Mouse (Mus musculus) MEL (cell line): ENCODE results near the gene Atxn7.

Experiments used
- EP300 ChIP-seq, 2 experiments: IDR thresholded peaks; 2 replicates each; pipeline ENCODE4 v1.6.1; 2011; ENCODE audit warnings: improper control_type of control experiment in 2 of 2, low read length in 2 of 2, low read depth in 1 of 2, mild to moderate bottlenecking in 1 of 2
- GATA1 ChIP-seq: IDR thresholded peaks from 2 replicates; pipeline ENCODE4 v1.6.1; 2011; ENCODE audit warnings: low read depth, low read length, improper control_type of control experiment
- HCFC1 ChIP-seq: IDR thresholded peaks from 2 replicates; pipeline ENCODE4 v1.6.1; 2012; ENCODE audit warnings: low read depth, mild to moderate bottlenecking, inconsistent platforms, low read length, improper control_type of control experiment, moderate library complexity
- MAX ChIP-seq: IDR thresholded peaks from 2 replicates; pipeline ENCODE4 v1.6.1; 2011; ENCODE audit warnings: low read length, improper control_type of control experiment
- MXI1 ChIP-seq: IDR thresholded peaks from 2 replicates; pipeline ENCODE4 v1.6.1; 2011; ENCODE audit warnings: mild to moderate bottlenecking, low read depth, low read length, improper control_type of control experiment
- MYB ChIP-seq: IDR thresholded peaks from 2 replicates; pipeline ENCODE4 v1.6.1; 2011; ENCODE audit warnings: mild to moderate bottlenecking, low read depth, low read length, improper control_type of control experiment
- POLR2A ChIP-seq, 2 experiments: IDR thresholded peaks; 2 replicates each; pipeline ENCODE4 v1.6.1; 2011 to 2012; ENCODE audit warnings: low read length in 2 of 2, mild to moderate bottlenecking in 2 of 2, control low read depth in 1 of 2, improper control_type of control experiment in 1 of 2, low read depth in 1 of 2, moderate library complexity in 1 of 2; ENCODE audit not compliant: control insufficient read depth in 1 of 2, insufficient read depth in 1 of 2, poor library complexity in 1 of 2
- TCF12 ChIP-seq: IDR thresholded peaks from 2 replicates; pipeline ENCODE4 v1.6.1; 2014; ENCODE audit warnings: low read depth, mild to moderate bottlenecking, inconsistent platforms, low read length, improper control_type of control experiment, moderate library complexity
- USF1 ChIP-seq: IDR thresholded peaks from 2 replicates; pipeline ENCODE4 v1.6.1; 2014; ENCODE audit warnings: low read depth, mild to moderate bottlenecking, inconsistent platforms, low read length, improper control_type of control experiment, moderate library complexity

DNA sequence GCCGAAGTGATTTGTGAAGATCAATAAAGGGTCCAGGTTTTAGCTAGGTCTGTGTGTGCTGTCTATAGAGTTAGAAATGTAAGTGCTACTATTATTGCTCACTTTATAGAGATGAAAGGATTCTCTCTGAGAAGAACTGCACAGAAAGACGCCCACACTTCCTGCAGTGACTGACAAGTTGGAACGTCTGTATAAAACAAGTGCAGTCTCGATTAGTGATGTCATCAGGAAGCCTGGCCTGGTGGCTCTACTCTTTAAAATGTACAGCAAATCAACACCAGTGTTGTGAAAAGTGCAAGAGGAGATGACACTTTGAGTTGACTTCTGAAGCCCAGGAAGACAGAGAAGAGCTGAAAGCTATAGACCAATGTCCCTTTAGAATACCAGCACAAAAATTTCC lies 81.1 kb downstream of the Atxn7 start:
- TF ChIP-seq MYB, result no peak
- no peak for TF ChIP-seq HCFC1
- TF ChIP-seq MAX, result no peak
- TF ChIP-seq GATA1, result no peak
- TF ChIP-seq USF1, result no peak
- TF ChIP-seq MXI1, result no peak
- no peak for TF ChIP-seq POLR2A (IDR thresholded peaks at IDR 0.05; ENCODE audit: control insufficient read depth in 1 of 2, insufficient read depth in 1 of 2, low read depth in 1 of 2, low read length in 2 of 2, poor library complexity in 1 of 2)
- no peak for TF ChIP-seq TCF12
- TF ChIP-seq EP300 (IDR thresholded peaks at IDR 0.05; ENCODE audit: low read depth in 1 of 2, low read length in 2 of 2), result no peak
